Mouse (Mus musculus) midbrain, embryonic 16.5 days (tissue): Measurements from ENCODE around the gene Galnt16. TPM values are rescaled to one million over a fixed set of nuclear protein-coding genes. Genes with fewer than 3 reads are reported as not detected.

Experiments
- polyA plus RNA-seq: library from polyadenylated mRNA; unstranded; fragments of >200 nt; fragmentation: Nextera tagmentation; extraction: Ambion mirVana; gene quantifications from 2 replicates; pipeline ENCODE4 v1.2.1, GENCODE M21; 2015

The Galnt16 gene
- polyA plus RNA-seq, 1 experiment from 2014 or later: 43.3 TPM

Other genes starting within 250 kb of the Galnt16 start
- 25.0 and 27.2 TPM in 2 replicates for gene Dcaf5, start 81.7 kb upstream of the Galnt16 start, polyA plus RNA-seq
- gene Exd2, start 55.2 kb upstream of the Galnt16 start, polyA plus RNA-seq: 66.4 and 66.9 TPM in 2 replicates
- 25.2 and 26.2 TPM in 2 replicates for gene Slc39a9, start 125.6 kb downstream of the Galnt16 start, polyA plus RNA-seq
- 252 and 253 TPM in 2 replicates for gene Erh, start 126.1 kb downstream of the Galnt16 start, polyA plus RNA-seq
- 3.0 and 3.9 TPM in 2 replicates for gene Plekhd1, start 174.3 kb downstream of the Galnt16 start, polyA plus RNA-seq
- gene Ccdc177, start 242.4 kb downstream of the Galnt16 start, polyA plus RNA-seq: 3.8 and 3.9 TPM in 2 replicates